Mouse (Mus musculus) bone marrow macrophage, adult 2 months (primary cell): ENCODE measurements at regions not wholly inside any gene's neighbourhood (a gene's known extent, or its start where the extent isn't known, plus 50 kb on each side); places are given as distances from the start of the nearest gene placed in this dataset.

Experiments used
- CTCF ChIP-seq: IDR thresholded peaks from 2 replicates; pipeline ENCODE4 v1.5.1; 2012; ENCODE audit warnings: low read depth, mild to moderate bottlenecking, low read length, moderate library complexity
- POLR2A ChIP-seq: IDR thresholded peaks from 2 replicates; pipeline ENCODE4 v1.6.1; 2012; ENCODE audit warnings: mild to moderate bottlenecking, low read depth, low read length, borderline replicate concordance

- no peak for TF ChIP-seq CTCF
- no peak for TF ChIP-seq POLR2A
Observed at GRCm38 (mm10) chr5:97636357-97636756, 179.5 kb upstream of the Gk2 start.
